In the genomic region with DNA sequence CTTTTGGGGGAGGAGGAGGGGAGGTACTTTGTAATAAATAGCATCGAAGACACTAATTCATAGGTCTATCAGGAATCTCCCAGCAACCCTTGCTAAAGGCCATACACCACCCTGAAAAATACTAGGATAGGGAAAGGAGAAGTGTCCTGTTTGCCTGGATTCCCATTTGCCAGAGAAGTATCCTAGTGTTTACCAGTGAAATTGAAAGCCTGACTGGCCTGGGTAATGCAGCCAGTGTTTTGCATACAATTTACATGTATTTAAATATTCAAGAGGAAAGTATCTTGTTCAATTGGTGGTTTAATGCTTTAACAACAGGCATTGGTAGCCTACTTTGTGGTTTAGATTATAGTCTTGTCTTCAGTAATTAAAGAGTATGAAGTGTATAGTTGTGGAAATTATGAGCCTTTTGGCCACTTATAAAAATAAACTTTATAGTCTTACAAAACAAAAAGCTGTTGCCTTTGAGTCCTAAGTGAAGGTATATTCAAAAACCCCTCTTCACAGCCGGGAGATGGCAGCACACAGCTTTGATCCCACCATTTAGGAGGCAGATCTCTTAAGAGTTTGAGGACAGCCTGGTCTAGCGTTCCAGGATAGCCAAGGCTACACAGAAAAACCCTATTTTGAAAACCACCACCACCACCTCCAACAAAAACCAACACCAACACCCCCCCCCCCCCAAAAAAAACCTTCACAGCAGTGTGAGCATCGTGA, we compare ENCODE assay signal across 14 mouse cellular contexts. TPM values are rescaled to one million over a fixed set of nuclear protein-coding genes. Genes with fewer than 3 reads are reported as not detected.
DNase-seq lines count a peak whose midpoint lies in the region; ATAC-seq and TF ChIP-seq lines count a peak whose summit lies in the region.
"Had no signal": no experiment of that assay in that cellular context is flagged by ENCODE, and none has a peak within 500 bp of the region (broad histone marks: within the 10 kb centered on the region; RNA-seq: fewer than 3 reads in every experiment).

No protein-coding gene starts in this region.

- intact Hi-C loops in heart, adult 2 months (cut with DNase I), result loop anchor here (5.0 kb wide), 2 partner anchors 83 to 523 kb away; no protein-coding TSS in a partner anchor
- intact Hi-C loops in heart, postnatal 14 days (cut with DNase I), result loop anchor here (5.0 kb wide), 1 partner anchor 98 kb away; no protein-coding TSS in a partner anchor

- no peak overlapping the region for H3K27ac ChIP-seq in heart, adult 2 months
- H3K27ac ChIP-seq in midbrain, embryonic 13.5 days, result no peak overlapping the region
- H3K27ac ChIP-seq in midbrain, embryonic 16.5 days (ENCODE audit: low read length), result no peak overlapping the region
- H3K27ac ChIP-seq in stomach, postnatal 0 days (replicated peaks), result no peak overlapping the region
- H3K27ac ChIP-seq: heart, embryonic 10.5 days had no signal

- ATAC-seq in midbrain, embryonic 13.5 days, result 0 out of 2 replicates have a peak, but pooled peaks have one; percentile 5
- no peak for ATAC-seq in midbrain, embryonic 16.5 days
- ATAC-seq in stomach, postnatal 0 days (ENCODE audit: low FRiP score, low TSS enrichment), result no peak
- ATAC-seq in erythroid progenitor cell, adult 5-6 weeks (replicated peaks; ENCODE audit: low FRiP score, poor library complexity, severe bottlenecking), result no peak

- no peak for TF ChIP-seq POLR2A in heart, adult 2 months (IDR thresholded peaks at IDR 0.05; ENCODE audit: insufficient read depth, low read depth, low read length)

- H3K36me3 ChIP-seq in heart, adult 2 months (ENCODE audit: control insufficient read depth, insufficient read depth, low read length), result no peaks in the 10 kb centered on the region
- H3K36me3 ChIP-seq in midbrain, embryonic 13.5 days, result peaks cover 20% of the 10 kb centered on the region
- H3K36me3 ChIP-seq in midbrain, embryonic 16.5 days (ENCODE audit: control insufficient read depth, insufficient read depth, low read length), result peaks cover 8% of the 10 kb centered on the region
- peaks cover 11% of the 10 kb centered on the region for H3K36me3 ChIP-seq in stomach, postnatal 0 days (ENCODE audit: control insufficient read depth, insufficient read depth, low read length)

- TF ChIP-seq CTCF in heart, adult 2 months (IDR thresholded peaks at IDR 0.05), result peak; percentile 33; the same call in 1 of the 2 replicates
- peak; percentile 57 for TF ChIP-seq CTCF in stomach, postnatal 0 days (IDR thresholded peaks at IDR 0.05; ENCODE audit: low read depth)

- H3K27me3 ChIP-seq in heart, adult 2 months (ENCODE audit: control insufficient read depth, insufficient read depth, low read length), result no peaks in the 10 kb centered on the region
- no peaks in the 10 kb centered on the region for H3K27me3 ChIP-seq in midbrain, embryonic 13.5 days
- no peaks in the 10 kb centered on the region for H3K27me3 ChIP-seq in midbrain, embryonic 16.5 days (ENCODE audit: control insufficient read depth, insufficient read depth, low read depth, low read length)
- no peaks in the 10 kb centered on the region for H3K27me3 ChIP-seq in stomach, postnatal 0 days (ENCODE audit: control insufficient read depth, insufficient read depth, low read length)
- H3K27me3 ChIP-seq: megakaryocyte, embryonic 14.5 days had no signal

- DNase-seq in heart, adult 2 months, result no peak
- DNase-seq in heart, postnatal 14 days, result no peak
- DNase-seq in ZHBTc4 (ENCODE audit: low read depth, low spot score), result peak; percentile 62
- DNase-seq in stomach, postnatal 0 days (ENCODE audit: low spot score), result no peak
- DNase-seq in right cerebral cortex, postnatal 36 days (ENCODE audit: low spot score in 2 of 2), result no peak
- DNase-seq: adrenal gland, adult 2 months had no signal

- TF ChIP-seq EP300 in heart, adult 2 months (IDR thresholded peaks at IDR 0.05; ENCODE audit: insufficient read depth, low read depth, low read length), result no peak
- TF ChIP-seq EP300 in stomach, postnatal 0 days (optimal IDR thresholded peaks at IDR 0.05), result no peak

- no peaks in the 10 kb centered on the region for H3K9me3 ChIP-seq in midbrain, embryonic 13.5 days
- H3K9me3 ChIP-seq in midbrain, embryonic 16.5 days (replicated peaks; ENCODE audit: control insufficient read depth, low read length, poor library complexity, severe bottlenecking), result no peaks in the 10 kb centered on the region
- no peaks in the 10 kb centered on the region for H3K9me3 ChIP-seq in stomach, postnatal 0 days (ENCODE audit: control insufficient read depth, low read length)
- H3K9me3 ChIP-seq: G1E; heart, embryonic 10.5 days had no signal

- no peak overlapping the region for H3K4me2 ChIP-seq in midbrain, embryonic 13.5 days (replicated peaks)
- no peak overlapping the region for H3K4me2 ChIP-seq in midbrain, embryonic 16.5 days (ENCODE audit: low read length)
- no peak overlapping the region for H3K4me2 ChIP-seq in stomach, postnatal 0 days (replicated peaks; ENCODE audit: low read depth)

- WGBS in heart, adult 2 months, result 71% methylated on average over 4 of the region's 4 CpGs
- 71% methylated on average over 4 of the region's 4 CpGs for WGBS in midbrain, embryonic 13.5 days
- WGBS in midbrain, embryonic 16.5 days, result 67% methylated on average over 4 of the region's 4 CpGs
- 60% methylated on average over 4 of the region's 4 CpGs for WGBS in stomach, postnatal 0 days

- no peaks in the 10 kb centered on the region for H3K79me2 ChIP-seq in heart, adult 2 months (replicated peaks; ENCODE audit: control insufficient read depth, insufficient read depth, low read length)

- H3K4me3 ChIP-seq in heart, adult 2 months, result no peak overlapping the region
- H3K4me3 ChIP-seq in midbrain, embryonic 13.5 days (replicated peaks), result no peak overlapping the region
- no peak overlapping the region for H3K4me3 ChIP-seq in midbrain, embryonic 16.5 days (ENCODE audit: low read depth, low read length)
- H3K4me3 ChIP-seq in stomach, postnatal 0 days (ENCODE audit: low read depth, low read length), result no peak overlapping the region
- H3K4me3 ChIP-seq: heart, embryonic 10.5 days; megakaryocyte, embryonic 14.5 days had no signal

- H3K9ac ChIP-seq in heart, adult 2 months (ENCODE audit: low read depth, low read length), result no peak overlapping the region
- H3K9ac ChIP-seq in midbrain, embryonic 13.5 days (replicated peaks), result no peak overlapping the region
- H3K9ac ChIP-seq in midbrain, embryonic 16.5 days (ENCODE audit: low read depth, low read length), result no peak overlapping the region
- no peak overlapping the region for H3K9ac ChIP-seq in stomach, postnatal 0 days (ENCODE audit: low read length)

- H3K4me1 ChIP-seq in heart, adult 2 months (ENCODE audit: control insufficient read depth, insufficient read depth, low read length), result no peaks in the 10 kb centered on the region; the same call in 1 of the 2 replicates
- no peaks in the 10 kb centered on the region for H3K4me1 ChIP-seq in midbrain, embryonic 13.5 days (replicated peaks)
- no peaks in the 10 kb centered on the region for H3K4me1 ChIP-seq in midbrain, embryonic 16.5 days (ENCODE audit: control insufficient read depth, insufficient read depth, low read length)
- no peaks in the 10 kb centered on the region for H3K4me1 ChIP-seq in stomach, postnatal 0 days (replicated peaks; ENCODE audit: control insufficient read depth, insufficient read depth)
- H3K4me1 ChIP-seq: heart, embryonic 10.5 days had no signal

RNA-seq across cellular contexts. Expression of a gene that starts 47.0 kb away (rescaled TPM):
- total RNA-seq in heart, adult 2 months (2021), result 10 to 100 TPM; 84.4 to 88.3 TPM
- polyA plus RNA-seq in heart, adult 2 months (2012; rRNA removed), result 48.5 and 89.4 TPM in 2 replicates
- 10 to 100 TPM; 89.0 to 91.2 TPM for total RNA-seq in heart, postnatal 14 days (2021)
- 68.6 and 70.8 TPM in 2 replicates for polyA plus RNA-seq in midbrain, embryonic 13.5 days (2015; fragmentation: Nextera tagmentation; extraction: Ambion mirVana)
- 61.6 and 61.7 TPM in 2 replicates for polyA plus RNA-seq in midbrain, embryonic 16.5 days (2015; fragmentation: Nextera tagmentation; extraction: Ambion mirVana)
- 70.7 and 73.9 TPM in 2 replicates for polyA plus RNA-seq in stomach, postnatal 0 days (2015; fragmentation: Nextera tagmentation; extraction: Ambion mirVana)
- total RNA-seq in erythroid progenitor cell, adult 5-6 weeks (2015; ENCODE audit: low replicate concordance), result 89.7 and 95.2 TPM in 2 replicates
- 68.7 and 76.9 TPM in 2 replicates for total RNA-seq in erythroid progenitor cell, adult 5-6 weeks (2017; ENCODE audit: low replicate concordance)

RNA-seq across cellular contexts. Expression of a gene that starts 47.5 kb away (rescaled TPM):
- not detected for total RNA-seq in heart, adult 2 months (2021)
- polyA plus RNA-seq in heart, adult 2 months (2012; rRNA removed), result not detected in 2 replicates
- total RNA-seq in heart, postnatal 14 days (2021), result under 1 TPM in 1 of 2 experiments, not detected in 1; 0.56 TPM
- 0.67 TPM in 1 of 2 replicates, not detected in the other for polyA plus RNA-seq in midbrain, embryonic 13.5 days (2015; fragmentation: Nextera tagmentation; extraction: Ambion mirVana)
- polyA plus RNA-seq in midbrain, embryonic 16.5 days (2015; fragmentation: Nextera tagmentation; extraction: Ambion mirVana), result not detected in 2 replicates
- polyA plus RNA-seq in stomach, postnatal 0 days (2015; fragmentation: Nextera tagmentation; extraction: Ambion mirVana), result 2.0 and 3.9 TPM in 2 replicates
- total RNA-seq in erythroid progenitor cell, adult 5-6 weeks (2015; ENCODE audit: low replicate concordance), result not detected in 2 replicates
- total RNA-seq in erythroid progenitor cell, adult 5-6 weeks (2017; ENCODE audit: low replicate concordance), result not detected in 2 replicates
- total RNA-seq: liver, adult 2 months had no signal
- polyA plus RNA-seq: heart, embryonic 10.5 days; hindbrain, embryonic 11.5 days; liver, adult 2 months had no signal
